Mouse (Mus musculus) cortical plate, adult 2 months (tissue): Measurements from ENCODE around the gene Sema3d.

ENCODE experiments used
- CTCF ChIP-seq: fragments of 200-500 bp; IDR thresholded peaks from 2 replicates; pipeline ENCODE4 v1.5.1; 2011; ENCODE audit warnings: mild to moderate bottlenecking, control low read depth, low read length; ENCODE audit not compliant: insufficient read depth; ENCODE audit errors: extremely low read depth
- POLR2A ChIP-seq: fragments of 200-500 bp; IDR thresholded peaks from 2 replicates; pipeline ENCODE4 v1.6.1; 2011; ENCODE audit warnings: mild to moderate bottlenecking, low read length, control low read depth; ENCODE audit not compliant: insufficient read depth; ENCODE audit errors: extremely low read depth

DNA sequence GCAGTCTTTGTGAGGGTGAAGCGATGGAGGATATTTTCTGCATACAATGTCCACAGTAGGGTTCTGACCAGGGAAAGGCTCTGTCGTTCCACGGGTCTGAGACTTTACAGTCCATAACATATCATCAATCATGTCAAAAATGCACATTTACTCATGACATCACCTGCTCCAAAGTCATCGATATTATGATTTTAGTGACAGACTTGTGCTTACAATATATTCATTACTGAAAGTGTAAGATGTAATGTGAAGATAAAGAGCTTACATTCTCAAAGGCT is 92.4 kb downstream of the Sema3d start:
- no peak for TF ChIP-seq CTCF
- TF ChIP-seq POLR2A = no peak
